15 mouse cellular contexts compared by ENCODE assay signal in the genomic region with DNA sequence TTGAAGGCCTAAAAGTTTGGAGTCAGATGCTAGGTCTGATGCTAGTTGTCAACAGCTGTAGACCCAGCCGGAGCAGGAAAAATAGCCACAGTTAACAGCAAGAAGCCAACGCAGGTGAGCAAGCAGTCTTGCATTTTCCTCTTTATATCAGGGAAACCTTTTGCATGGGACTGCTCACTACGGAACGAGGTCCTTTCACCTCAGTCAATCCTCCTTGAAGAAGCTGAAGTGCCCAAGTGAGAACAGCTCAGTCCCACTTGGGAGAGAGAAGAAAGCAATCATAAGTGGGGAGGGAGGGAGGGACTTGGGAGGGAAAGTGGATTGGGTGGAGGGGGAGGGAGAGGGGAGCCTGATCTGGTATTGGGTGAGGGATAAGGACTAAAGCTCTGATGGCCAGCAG.
"Had no signal": no experiment of that assay in that cellular context is flagged by ENCODE, and none has a peak within 500 bp of the region (broad histone marks: within the 10 kb centered on the region; RNA-seq: fewer than 3 reads in every experiment).

No protein-coding gene starts in this region.

- H3K36me3 ChIP-seq: neural tube, embryonic 15.5 days; stomach, embryonic 15.5 days had no signal

- H3K27ac ChIP-seq: neural tube, embryonic 15.5 days; stomach, embryonic 15.5 days; stomach, postnatal 0 days had no signal

- H3K4me2 ChIP-seq: neural tube, embryonic 15.5 days; stomach, embryonic 15.5 days had no signal

- H3K9me3 ChIP-seq: neural tube, embryonic 15.5 days; stomach, embryonic 15.5 days had no signal

- H3K27me3 ChIP-seq: neural tube, embryonic 15.5 days; stomach, embryonic 15.5 days had no signal

- DNase-seq: retina, postnatal 1 day; right cerebral cortex, adult 18-20 months; right cerebral cortex, postnatal 14 days; right cerebral cortex, postnatal 25 days; right cerebral cortex, postnatal 4 days; spleen, adult 18-20 months; thymus, adult 18-20 months; thymus, adult 2 months; thymus, postnatal 14 days; thymus, postnatal 25 days; thymus, postnatal 36 days; thymus, postnatal 4 days had no signal

- H3K4me3 ChIP-seq: neural tube, embryonic 15.5 days; stomach, embryonic 15.5 days had no signal

- H3K9ac ChIP-seq: neural tube, embryonic 15.5 days; stomach, embryonic 15.5 days had no signal

- H3K4me1 ChIP-seq: stomach, embryonic 15.5 days had no signal
